Mouse (Mus musculus): ENCODE results near the gene Lypd4. TPM values are rescaled to one million over a fixed set of nuclear protein-coding genes. Genes with fewer than 3 reads are reported as not detected.

The Lypd4 gene
- polyA plus RNA-seq, 1 experiment from 2014 or later: not detected

DNA sequence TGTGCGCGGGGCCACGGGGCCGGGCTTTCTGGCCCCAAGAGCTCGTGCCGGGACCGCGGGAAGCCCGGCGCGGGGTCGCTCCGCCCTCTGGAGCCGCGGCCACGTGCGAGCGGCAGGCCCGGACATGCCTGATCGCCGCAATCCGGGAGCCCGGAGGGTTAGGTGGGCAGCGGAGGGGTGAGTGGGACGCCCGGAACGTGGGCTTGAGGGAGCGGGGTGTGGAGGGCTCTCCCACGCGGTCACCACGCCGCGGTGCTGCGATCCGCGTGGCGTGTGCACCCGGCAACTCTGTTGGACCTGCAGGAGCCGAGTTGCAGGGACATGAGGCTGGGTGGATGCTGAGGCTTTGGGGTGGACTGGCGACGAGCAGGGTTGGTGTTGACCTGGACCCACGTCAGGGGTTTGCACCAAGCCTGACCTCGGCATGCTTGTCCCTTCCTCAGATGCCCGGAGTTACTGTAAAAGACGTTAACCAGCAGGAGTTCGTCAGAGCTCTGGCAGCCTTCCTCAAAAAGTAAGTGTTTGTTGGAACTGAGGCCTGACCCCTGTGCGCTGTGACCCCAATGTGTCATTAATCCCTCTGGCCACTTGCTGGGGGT lies 15.1 kb upstream of the Lypd4 start:
- peaks cover 46% of the 10 kb centered on the region for H3K36me3 ChIP-seq
- no peaks in the 10 kb centered on the region for H3K9me3 ChIP-seq (replicated peaks)
- DNase-seq (ENCODE audit: low spot score): no peak
- WGBS: under 1% methylated on average over 47 of the region's 47 CpGs
- H3K27me3 ChIP-seq (ENCODE audit: low read depth, poor library complexity, severe bottlenecking): no peaks in the 10 kb centered on the region
- peak overlapping the region; percentile 99 for H3K27ac ChIP-seq
- H3K4me1 ChIP-seq: peaks cover 31% of the 10 kb centered on the region
- peak overlapping the region; percentile 99 for H3K4me3 ChIP-seq

DNA sequence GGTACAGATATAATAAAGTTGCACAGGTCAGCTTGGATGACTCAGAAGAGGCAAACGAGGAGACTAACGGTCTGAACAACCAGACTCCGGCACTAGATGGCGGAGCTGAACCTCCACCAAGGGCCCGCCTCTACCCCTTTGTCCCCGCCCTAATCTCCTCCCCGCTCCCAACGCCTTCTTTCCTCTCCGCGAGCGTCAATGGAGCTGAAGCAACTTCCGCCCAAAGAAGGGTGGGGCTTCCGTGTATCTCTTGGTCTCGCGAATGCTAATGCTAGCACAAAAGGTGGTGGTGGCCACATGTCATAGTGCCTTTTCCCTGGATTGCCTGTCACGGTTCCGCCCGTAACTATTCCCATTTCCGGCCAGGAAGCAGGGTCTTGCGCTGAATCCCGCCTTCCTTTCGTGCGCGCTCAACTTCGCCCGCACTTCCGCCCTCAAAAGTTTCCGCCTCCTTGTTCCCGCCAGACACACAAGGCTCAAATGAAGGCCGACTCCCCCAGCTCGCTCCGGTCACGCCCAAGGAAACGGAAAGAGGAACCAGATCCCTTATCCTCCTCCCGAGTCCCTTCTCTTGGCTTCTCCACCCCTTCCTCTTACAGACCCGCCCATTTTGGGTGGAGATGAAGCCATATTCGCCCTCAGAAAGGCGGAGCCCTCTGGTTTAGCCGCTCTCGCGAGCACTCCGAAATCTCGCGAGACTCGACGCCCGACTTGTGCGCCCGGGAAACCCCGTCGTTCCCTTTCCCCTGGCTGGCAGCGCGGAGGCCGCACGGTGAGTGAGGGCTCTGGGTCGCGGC lies 14.4 kb upstream of the Lypd4 start, which contains the start of gene Rps19:
Gene Rps19, plus strand, starts transcription at position 476 of the 797 bp plus-strand sequence.
- Histone ChIP-seq H3K27me3 (ENCODE audit: low read depth, poor library complexity, severe bottlenecking) (no peaks in the 10 kb centered on the region), H3K4me1 (peaks cover 31% of the 10 kb centered on the region), H3K36me3 (peaks cover 39% of the 10 kb centered on the region), H3K9me3 (replicated peaks) (no peaks in the 10 kb centered on the region), H3K4me3 (peak within 1 kb of the TSS; percentile 99), H3K27ac (peak within 1 kb of the TSS; percentile 99)
- DNase-seq (ENCODE audit: low spot score): peak; percentile 97
- WGBS: under 1% methylated on average over 57 of the region's 57 CpGs

DNA sequence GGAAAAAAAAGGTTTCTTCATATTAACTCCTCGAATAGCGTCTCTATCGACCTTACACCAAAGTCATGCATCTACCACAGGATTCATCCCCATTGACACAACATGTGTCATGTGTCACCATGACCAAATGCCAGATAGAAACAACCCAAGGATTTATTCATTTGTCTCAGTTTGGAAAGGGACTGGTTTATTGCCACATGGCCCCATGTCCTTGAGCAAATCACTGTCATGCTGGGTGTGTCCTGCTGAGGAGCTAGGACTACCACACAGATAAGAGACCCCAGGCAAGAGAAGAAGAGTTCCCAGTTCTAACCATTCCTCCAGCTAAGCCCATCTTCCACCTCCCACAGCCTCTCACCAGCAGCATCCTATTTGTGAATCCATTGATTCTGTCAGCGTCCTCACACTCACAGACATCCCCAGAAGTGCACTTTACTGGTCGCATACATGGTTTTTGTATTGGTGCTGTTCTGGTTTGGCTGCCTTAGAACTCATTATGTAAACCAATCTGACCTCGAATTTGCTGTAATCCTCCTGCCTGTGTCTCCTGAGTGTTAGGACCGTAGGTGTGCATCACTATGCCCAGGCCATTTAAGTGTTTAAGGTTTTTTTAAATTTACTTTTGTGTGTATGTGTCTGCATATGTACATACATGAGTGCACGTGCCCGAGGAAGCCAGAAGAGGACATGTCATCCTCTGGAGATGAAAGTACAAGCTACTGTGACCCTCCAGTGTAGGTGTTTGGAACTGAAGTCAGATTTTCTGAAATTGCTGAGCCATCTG lies 12.9 kb upstream of the Lypd4 start:
- Histone ChIP-seq H3K4me1 (peaks cover 23% of the 10 kb centered on the region), H3K36me3 (peaks cover 24% of the 10 kb centered on the region), H3K27me3 (ENCODE audit: low read depth, poor library complexity, severe bottlenecking) (no peaks in the 10 kb centered on the region), H3K9me3 (replicated peaks) (no peaks in the 10 kb centered on the region), H3K4me3 (no peak overlapping the region), H3K27ac (no peak overlapping the region)
- no peak for DNase-seq (ENCODE audit: low spot score)
- WGBS: 94% methylated on average over 9 of the region's 9 CpGs

DNA sequence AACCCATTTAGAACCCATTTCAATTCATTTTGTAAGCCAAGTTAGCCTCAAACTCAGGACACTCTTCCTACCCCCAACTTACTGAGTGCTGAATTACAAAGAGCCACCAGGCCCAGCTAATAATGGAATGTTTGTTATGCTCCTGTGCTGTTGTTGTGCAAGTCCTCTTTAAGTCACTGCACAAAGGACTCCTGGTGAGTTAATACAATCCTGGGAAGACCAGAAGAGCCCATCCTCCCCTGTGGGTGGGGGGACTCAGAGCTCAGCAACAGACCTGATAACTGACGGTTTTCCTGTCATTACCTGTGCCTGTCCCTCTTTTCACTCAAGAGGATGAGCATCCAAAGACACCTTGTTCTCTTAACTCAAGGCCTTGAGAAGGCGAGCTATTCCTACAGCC lies 9.9 kb upstream of the Lypd4 start:
- Histone ChIP-seq H3K4me3 (no peak overlapping the region), H3K27ac (no peak overlapping the region), H3K36me3 (no peaks in the 10 kb centered on the region), H3K4me1 (peaks cover 12% of the 10 kb centered on the region), H3K27me3 (ENCODE audit: low read depth, poor library complexity, severe bottlenecking) (no peaks in the 10 kb centered on the region), H3K9me3 (replicated peaks) (no peaks in the 10 kb centered on the region)
- DNase-seq (ENCODE audit: low spot score): no peak
- WGBS: 38% methylated on average over 2 of the region's 2 CpGs

DNA sequence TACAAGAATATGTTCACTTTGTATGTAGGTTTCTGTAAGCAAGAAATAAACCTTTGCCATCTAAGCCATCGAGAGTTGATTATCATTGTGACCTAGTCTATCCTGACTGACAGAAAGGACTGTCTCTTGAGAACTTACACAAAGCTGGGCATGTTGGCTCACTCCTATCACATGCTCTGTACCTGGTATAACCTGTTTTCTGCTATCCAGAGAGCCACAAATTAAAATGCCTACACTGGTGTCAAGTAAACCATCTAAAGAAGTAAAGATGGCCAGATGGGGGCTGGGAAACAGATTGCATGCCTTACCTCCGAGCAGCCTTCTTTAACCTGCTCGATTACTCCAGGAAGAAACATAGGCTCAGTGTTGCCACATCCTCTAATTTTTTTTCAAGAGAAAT lies 7.8 kb upstream of the Lypd4 start:
- Histone ChIP-seq H3K36me3 (no peaks in the 10 kb centered on the region), H3K9me3 (replicated peaks) (no peaks in the 10 kb centered on the region), H3K4me3 (no peak overlapping the region), H3K27ac (no peak overlapping the region), H3K27me3 (ENCODE audit: low read depth, poor library complexity, severe bottlenecking) (peaks cover 3% of the 10 kb centered on the region; the same call in 1 of the 2 replicates), H3K4me1 (peaks cover 12% of the 10 kb centered on the region)
- DNase-seq (ENCODE audit: low spot score): no peak
- 75% methylated on average over 3 of the region's 3 CpGs for WGBS

DNA sequence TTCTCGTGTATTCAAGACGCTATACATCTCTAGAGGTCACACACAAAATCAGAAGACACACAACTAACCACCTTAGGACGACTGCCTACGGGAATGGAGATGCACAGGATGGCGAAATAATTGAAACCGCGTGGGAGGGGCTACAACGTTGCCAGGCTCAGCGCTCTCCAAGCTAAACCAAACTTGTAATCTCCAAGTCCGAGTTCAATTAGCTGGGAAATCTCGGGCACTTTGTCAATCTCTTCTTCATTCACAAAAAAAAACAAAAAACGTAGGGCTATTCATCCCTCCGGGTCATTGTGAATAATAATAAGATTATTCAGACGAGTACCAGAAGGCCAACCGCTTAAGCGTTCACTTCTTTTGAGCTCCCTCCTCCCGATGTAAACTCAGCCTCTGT lies 661 bp downstream of the Lypd4 start:
- no peaks in the 10 kb centered on the region for H3K36me3 ChIP-seq
- 74% methylated on average over 17 of the region's 17 CpGs for WGBS
- H3K27ac ChIP-seq: no peak overlapping the region
- no peak for DNase-seq (ENCODE audit: low spot score)
- H3K4me3 ChIP-seq: no peak overlapping the region
- 0 out of 2 replicates have a peak, but pooled peaks cover 3% of the 10 kb centered on the region for H3K9me3 ChIP-seq (replicated peaks)
- H3K27me3 ChIP-seq (ENCODE audit: low read depth, poor library complexity, severe bottlenecking): peaks cover 44% of the 10 kb centered on the region
- H3K4me1 ChIP-seq: peaks cover 2% of the 10 kb centered on the region; the same call in 1 of the 2 replicates

DNA sequence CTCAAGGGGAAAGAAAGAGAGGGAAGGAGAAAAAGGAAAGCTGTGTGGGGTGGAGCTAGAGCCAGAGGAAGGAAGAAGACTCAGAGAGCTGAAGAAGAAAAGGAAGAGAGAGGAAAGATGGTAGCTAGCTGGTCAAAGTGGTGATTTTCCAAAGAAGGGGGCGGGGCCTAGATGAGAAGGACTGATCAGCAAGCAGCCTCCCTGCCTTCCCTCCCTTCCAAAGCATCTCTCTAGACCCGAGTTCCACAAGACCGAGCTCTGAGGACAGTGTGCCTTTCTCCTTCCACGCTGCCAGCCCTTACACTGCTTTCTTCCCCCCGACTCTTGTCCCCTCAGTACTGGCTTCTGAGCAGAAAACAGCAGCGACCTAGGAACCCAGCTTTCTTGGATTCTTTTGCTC lies 5.6 kb downstream of the Lypd4 start:
- no peak overlapping the region for H3K4me3 ChIP-seq
- H3K9me3 ChIP-seq (replicated peaks): no peaks in the 10 kb centered on the region
- no peaks in the 10 kb centered on the region for H3K4me1 ChIP-seq
- no peaks in the 10 kb centered on the region for H3K36me3 ChIP-seq
- WGBS: 30% methylated on average over 6 of the region's 6 CpGs
- H3K27me3 ChIP-seq (ENCODE audit: low read depth, poor library complexity, severe bottlenecking): peaks cover 20% of the 10 kb centered on the region
- no peak overlapping the region for H3K27ac ChIP-seq
- no peak for DNase-seq (ENCODE audit: low spot score)

DNA sequence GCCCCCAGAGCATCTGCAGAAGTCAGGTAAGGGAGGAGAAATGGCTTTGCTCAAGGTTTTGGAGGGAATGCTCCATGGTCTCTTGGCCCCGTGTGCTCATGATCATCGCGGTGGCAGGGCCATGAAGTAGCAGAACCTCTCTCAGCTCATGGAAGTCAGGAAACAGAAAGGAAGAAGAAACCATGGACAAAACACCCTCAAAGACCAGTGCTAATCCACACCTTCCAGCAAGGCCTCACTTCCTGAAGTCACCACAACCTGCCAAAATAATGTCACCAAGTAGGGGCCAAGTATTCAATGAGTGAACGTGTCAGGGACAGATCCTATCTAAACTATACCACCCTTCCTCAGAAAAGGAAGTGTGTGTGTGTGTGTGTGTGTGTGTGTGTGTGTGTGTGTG lies 6.9 kb downstream of the Lypd4 start:
- H3K27ac ChIP-seq: no peak overlapping the region
- H3K4me3 ChIP-seq: no peak overlapping the region
- 88% methylated on average over 4 of the region's 4 CpGs for WGBS
- peaks cover 7% of the 10 kb centered on the region; the same call in 1 of the 2 replicates for H3K27me3 ChIP-seq (ENCODE audit: low read depth, poor library complexity, severe bottlenecking)
- H3K9me3 ChIP-seq (replicated peaks): no peaks in the 10 kb centered on the region
- DNase-seq (ENCODE audit: low spot score): no peak
- no peaks in the 10 kb centered on the region for H3K4me1 ChIP-seq
- H3K36me3 ChIP-seq: no peaks in the 10 kb centered on the region

DNA sequence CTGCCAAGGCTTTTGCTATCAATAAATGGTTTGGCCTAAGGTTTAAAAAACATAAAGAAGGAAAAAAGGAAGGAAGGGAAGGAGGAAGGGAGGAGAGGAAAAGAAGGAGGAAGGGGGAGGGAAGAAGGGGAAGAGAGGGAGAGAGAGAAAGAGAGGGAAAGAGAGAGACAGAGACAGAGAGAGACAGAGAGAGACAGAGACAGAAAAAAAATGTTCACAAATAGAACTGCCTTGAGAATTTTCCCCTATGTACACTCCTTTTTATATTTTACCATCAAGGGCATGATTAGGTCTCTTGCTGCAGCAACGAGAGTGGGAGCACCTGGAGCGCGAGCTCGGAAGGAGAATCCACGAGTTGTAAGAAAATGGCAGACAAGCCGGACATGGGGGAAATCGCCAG lies 7.8 kb downstream of the Lypd4 start, which contains the start of gene Gm9844:
Gene Gm9844, plus strand, starts transcription at position 301 of the 400 bp plus-strand sequence.
- peaks cover 7% of the 10 kb centered on the region; the same call in 1 of the 2 replicates for H3K27me3 ChIP-seq (ENCODE audit: low read depth, poor library complexity, severe bottlenecking)
- WGBS: 89% methylated on average over 7 of the region's 7 CpGs
- no peak within 1 kb of the TSS for H3K4me3 ChIP-seq
- H3K27ac ChIP-seq: no peak within 1 kb of the TSS
- H3K9me3 ChIP-seq (replicated peaks): no peaks in the 10 kb centered on the region
- no peaks in the 10 kb centered on the region for H3K36me3 ChIP-seq
- peaks cover 2% of the 10 kb centered on the region; the same call in 1 of the 2 replicates for H3K4me1 ChIP-seq
- no peak for DNase-seq (ENCODE audit: low spot score)

DNA sequence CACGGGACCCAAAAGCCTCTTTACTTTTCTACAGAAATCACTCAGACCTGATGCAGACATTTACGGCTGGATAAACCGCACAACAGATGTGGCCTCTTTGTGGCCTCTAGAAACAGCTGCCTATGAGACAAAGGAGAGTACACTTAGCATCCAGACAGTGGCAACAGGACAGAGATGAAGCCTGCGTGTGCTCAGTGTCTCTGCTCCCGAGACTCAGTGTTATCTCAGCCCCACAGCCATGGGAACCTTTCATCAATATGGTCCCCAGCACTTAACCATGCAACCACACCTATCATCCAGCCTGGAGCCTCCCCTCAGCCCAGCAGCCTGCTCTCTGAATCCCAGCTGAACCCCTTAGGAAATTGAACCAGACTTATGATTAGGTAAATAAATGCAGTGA lies 10.5 kb downstream of the Lypd4 start:
- Histone ChIP-seq H3K27ac (no peak overlapping the region), H3K9me3 (replicated peaks) (no peaks in the 10 kb centered on the region), H3K4me1 (peaks cover 4% of the 10 kb centered on the region; the same call in 1 of the 2 replicates), H3K4me3 (no peak overlapping the region), H3K36me3 (no peaks in the 10 kb centered on the region), H3K27me3 (ENCODE audit: low read depth, poor library complexity, severe bottlenecking) (peaks cover under 1% of the 10 kb centered on the region; the same call in 1 of the 2 replicates)
- WGBS: 79% methylated on average over 5 of the region's 5 CpGs
- no peak for DNase-seq (ENCODE audit: low spot score)

DNA sequence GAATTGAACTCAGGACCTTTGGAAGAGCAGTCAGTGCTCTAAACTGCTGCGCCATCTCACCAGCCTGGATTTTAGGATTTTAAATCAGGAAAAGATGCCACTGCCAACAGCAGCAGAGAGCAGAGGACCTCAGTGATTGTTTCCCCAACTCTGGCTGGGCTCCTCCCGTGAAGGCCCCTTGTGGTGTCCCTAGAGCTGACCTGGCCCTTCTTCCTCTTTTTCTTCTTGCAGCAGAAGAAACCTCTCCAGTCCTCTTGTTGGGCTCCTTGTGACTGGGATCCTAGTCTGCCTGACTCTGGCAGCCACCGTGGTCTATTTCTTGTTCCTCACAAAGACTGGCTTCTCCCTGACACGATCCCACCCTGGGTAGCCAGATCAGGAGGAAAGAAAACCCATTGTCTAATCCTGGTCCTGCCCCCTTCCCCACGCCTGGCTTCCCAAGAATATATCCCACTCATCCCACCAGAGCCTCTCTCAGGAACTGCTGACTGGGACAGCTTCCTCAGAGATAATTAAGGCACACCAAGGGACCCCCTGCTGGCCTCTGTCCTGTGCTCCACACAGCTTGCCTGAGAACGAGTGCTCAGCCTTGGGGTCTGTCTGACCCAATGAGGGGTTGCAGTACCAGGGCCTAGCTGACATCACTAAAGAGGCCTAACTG lies 13.2 kb downstream of the Lypd4 start:
- Histone ChIP-seq H3K27ac (no peak overlapping the region), H3K4me3 (no peak overlapping the region), H3K27me3 (ENCODE audit: low read depth, poor library complexity, severe bottlenecking) (no peaks in the 10 kb centered on the region), H3K9me3 (replicated peaks) (no peaks in the 10 kb centered on the region), H3K36me3 (no peaks in the 10 kb centered on the region), H3K4me1 (peaks cover 19% of the 10 kb centered on the region)
- no peak for DNase-seq (ENCODE audit: low spot score)
- WGBS: 57% methylated on average over 6 of the region's 6 CpGs

DNA sequence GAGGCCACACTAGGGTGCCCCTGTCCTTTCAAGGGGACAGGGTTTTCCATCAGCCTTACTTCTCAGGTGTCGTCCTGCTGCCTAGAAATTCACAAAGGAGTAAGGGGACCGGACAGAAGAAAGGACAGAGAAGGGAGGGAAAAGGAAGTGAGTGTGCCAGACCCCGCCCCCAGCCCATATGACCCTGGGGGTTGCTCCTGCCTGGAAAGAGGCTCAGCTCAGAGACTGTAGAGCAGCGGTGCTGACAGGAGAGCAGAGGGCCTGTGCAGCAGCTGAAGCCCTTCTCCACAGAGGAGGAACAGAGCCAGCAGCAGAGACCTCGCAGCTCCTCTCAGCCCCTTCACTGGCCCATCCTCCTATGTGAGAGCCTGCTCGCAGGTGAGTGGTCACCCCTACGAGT lies 16.0 kb downstream of the Lypd4 start:
- peaks cover 28% of the 10 kb centered on the region for H3K4me1 ChIP-seq
- DNase-seq (ENCODE audit: low spot score): no peak
- 41% methylated on average over 7 of the region's 7 CpGs for WGBS

More for the DNA sequence above, 16.0 kb downstream of the Lypd4 start:
- H3K9me3 ChIP-seq (replicated peaks): no peaks in the 10 kb centered on the region
- no peaks in the 10 kb centered on the region for H3K27me3 ChIP-seq (ENCODE audit: low read depth, poor library complexity, severe bottlenecking)
- peak overlapping the region; percentile 22; the same call in 1 of the 2 replicates for H3K4me3 ChIP-seq
- H3K27ac ChIP-seq: peak overlapping the region; percentile 73
- no peaks in the 10 kb centered on the region for H3K36me3 ChIP-seq
